Mouse (Mus musculus): ENCODE data around the gene Ttc30a1.
A peak's percentile ranks its signal among the peaks of the same experiment; 100 is the strongest.
"Not testable (repeated sequence)": the region's sequence is repeated elsewhere in the genome, so short reads cannot be mapped to it uniquely, and the experiment has no call there.

The Ttc30a1 gene

DNA sequence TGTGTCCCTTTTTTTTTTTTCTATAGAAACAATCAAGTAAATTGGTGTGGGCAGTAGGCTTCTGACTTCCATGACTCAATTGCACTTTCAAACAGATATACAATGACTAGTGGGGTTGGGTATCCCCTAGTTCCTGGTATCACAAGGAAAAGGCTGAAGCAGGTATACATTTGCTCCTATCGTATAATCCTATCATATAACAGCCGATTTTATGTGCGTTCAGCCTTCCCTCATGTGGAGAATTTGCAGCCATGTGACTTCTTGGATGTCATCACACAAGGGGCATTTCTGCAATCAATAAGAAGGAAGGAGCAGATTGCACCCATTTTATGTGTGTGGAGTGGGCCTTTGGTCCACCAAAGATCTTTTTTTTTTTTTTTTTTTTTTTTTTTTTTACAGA, 1.3 kb upstream of the Ttc30a1 start:
- DNase-seq (ENCODE audit: low spot score in 2 of 2), result no peak

DNA sequence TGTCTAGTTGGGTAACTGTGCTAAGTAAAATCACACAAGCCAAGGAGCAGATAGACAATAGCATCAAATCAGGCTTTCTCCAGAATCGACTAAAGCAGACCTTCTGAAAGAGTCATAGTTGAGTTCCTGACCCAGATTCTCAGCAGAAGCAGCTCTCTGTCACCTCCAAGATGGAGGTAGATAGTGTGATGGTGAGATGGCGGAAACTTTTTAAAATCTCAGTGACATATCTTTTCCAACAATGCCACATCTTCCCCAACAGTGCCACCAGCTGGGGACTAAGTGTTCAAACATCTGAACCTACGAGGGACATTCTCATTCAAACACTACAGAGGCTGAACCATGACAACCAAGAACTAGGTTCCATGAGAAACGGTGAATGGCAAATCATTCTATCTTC, 859 bp upstream of the Ttc30a1 start:
- DNase-seq (ENCODE audit: low spot score in 2 of 2), result no peak

GRCm38 (mm10) chr2:75980933-75981439, 781 bp downstream of the Ttc30a1 start:
- DNase-seq (ENCODE audit: low spot score in 2 of 2), result not testable (repeated sequence)

DNA sequence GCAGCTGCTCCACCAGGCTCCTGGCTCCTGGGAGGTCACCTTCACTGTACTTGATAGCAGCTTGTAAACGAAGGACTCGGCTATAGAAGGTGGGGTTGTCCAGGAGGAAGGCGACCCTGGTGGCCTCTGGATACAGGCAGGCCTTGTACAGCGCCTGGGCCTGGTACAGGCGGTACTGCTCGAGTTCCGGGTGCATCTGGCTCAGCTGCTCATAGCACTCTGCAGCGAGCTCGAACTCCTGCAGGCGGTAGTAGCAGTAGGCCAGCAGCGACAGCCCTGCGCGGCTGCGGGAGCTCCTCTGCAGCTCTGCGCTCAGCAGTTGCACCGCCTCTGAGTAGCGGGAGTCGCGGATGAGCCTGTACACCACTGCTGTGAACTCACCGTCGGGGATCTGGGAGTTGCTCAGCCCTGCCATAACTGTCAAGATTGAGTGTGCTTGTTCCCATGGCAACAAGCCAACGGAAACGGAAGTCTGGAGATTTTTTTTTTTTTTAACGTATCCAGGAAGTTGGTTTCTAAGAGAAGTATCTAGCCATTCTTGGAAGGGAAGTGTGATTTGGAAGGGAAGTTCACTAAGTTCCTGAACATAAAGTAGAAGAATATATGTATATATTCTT, 3.9 kb downstream of the Ttc30a1 start, which contains the start of gene Ttc30a2:
Gene Ttc30a2, minus strand, starts transcription at position 419 of the 617 bp plus-strand sequence.
- DNase-seq (ENCODE audit: low spot score in 2 of 2), result peak; percentile 59 to 61

DNA sequence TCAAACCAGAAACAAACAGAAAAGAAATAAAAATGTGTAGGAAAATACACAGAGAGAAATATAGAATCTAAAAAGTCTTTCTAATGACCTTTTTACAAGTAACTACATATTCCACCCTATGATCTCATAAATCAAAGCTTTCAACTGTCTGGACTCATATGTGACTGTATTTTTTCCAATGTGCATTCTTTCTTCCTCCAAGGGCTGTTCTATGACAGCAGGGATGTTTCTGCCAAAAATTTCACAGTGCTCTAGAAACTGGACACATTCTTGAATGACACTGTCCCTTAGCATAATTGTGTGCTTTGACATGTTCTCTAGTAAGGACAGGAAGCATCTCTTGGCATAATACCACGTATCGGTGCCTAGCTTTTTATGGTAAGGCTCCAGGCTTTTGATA, 5.7 kb downstream of the Ttc30a1 start:
- not testable (repeated sequence) for DNase-seq (ENCODE audit: low spot score in 2 of 2)

DNA sequence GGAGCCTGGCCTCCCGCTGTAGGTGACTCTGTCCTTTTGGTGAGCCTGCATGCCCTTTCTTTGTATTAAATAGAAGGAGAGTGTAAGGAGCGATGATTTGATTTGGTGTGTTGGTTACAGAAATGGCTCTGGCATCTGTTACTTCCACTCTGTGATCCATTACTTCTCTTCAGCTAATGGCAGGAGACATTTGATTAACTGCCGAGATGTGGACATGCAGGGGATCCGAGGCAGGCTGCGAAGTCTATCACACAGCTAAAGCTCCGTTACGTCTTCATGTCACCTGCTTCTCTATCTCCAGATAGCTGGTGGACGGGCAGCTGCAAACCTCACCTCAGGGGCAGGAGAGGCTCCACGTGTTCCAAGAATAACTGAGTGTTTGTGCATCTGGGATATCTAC, 7.6 kb downstream of the Ttc30a1 start:
- no peak for DNase-seq (ENCODE audit: low spot score in 2 of 2)

- peak; percentile 61 to 74 for DNase-seq (ENCODE audit: low spot score in 2 of 2)
Observed at GRCm38 (mm10) chr2:75964972-75965371, 16.8 kb downstream of the Ttc30a1 start.

- peak; percentile 58 to 67 for DNase-seq (ENCODE audit: low spot score in 2 of 2)
Observed at GRCm38 (mm10) chr2:75964512-75964911, 17.3 kb downstream of the Ttc30a1 start.

GRCm38 (mm10) chr2:75964051-75964450, 17.7 kb downstream of the Ttc30a1 start:
- no peak for DNase-seq (ENCODE audit: low spot score in 2 of 2)

GRCm38 (mm10) chr2:75963211-75963840, 18.4 kb downstream of the Ttc30a1 start:
- DNase-seq (ENCODE audit: low spot score in 2 of 2), result no peak

- DNase-seq (ENCODE audit: low spot score in 2 of 2), result peak; percentile 39 to 51
Observed at GRCm38 (mm10) chr2:75960366-75961330, 21.1 kb downstream of the Ttc30a1 start.

DNA sequence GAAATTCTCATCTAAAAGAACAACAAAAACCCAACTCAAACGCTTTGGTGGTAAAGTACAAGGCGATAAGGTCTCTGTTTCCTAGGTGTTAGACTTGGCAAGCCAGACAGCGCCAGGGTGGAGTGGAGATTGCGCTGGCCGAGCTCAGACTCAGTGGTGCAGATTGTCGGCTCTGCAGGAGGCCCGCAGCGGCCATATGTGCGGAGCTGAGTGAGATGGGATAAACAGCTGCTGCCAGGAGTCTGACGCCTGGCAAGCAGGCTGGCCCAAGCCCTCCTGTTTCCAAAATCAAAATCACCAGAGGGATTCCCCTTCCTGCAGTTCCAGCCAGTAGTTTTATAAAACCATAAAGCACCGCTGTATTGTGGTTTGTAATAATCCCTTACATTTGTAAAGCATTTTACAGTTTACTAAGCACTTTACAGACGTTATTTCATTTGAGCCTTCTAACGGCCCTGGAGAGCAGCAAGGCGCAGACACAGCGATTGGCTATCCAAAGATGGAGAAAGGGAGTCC, 21.9 kb downstream of the Ttc30a1 start:
- peak in 1 of 2 experiments; percentile 25 for DNase-seq (ENCODE audit: low spot score in 2 of 2)

DNA sequence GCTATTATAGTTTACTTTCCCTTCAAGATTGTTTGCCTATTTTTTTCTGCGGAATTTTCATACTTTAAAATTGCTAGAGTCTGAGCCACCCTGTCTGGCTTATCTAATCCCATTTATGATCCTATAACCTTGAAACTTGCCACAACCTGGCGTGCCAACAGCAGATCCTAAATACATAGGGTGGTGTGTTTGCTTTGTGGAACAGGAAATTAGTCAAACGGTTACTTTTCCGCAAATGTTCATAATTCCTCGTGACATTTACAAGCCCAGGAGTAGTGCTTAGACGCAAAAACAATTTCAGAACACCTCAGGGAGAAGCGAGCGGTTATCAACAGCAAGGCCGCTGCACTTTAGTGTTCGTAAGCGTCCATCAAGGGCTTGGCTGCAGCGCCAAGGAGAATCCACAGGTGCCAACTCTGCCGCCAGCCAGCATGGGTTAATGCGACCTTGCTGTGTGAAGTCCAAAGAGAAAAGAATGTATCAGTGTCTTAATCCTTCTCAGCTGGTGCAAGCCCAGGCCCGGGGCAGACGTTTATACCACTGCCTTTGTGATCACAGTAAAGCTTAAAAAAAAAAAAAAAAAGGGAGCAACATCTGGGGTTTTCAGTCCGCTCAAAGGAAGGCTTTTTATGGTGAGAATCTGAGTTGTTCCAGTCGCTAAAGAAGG, 22.5 kb downstream of the Ttc30a1 start:
- DNase-seq (ENCODE audit: low spot score in 2 of 2), result peak in 1 of 2 experiments; percentile 25

DNA sequence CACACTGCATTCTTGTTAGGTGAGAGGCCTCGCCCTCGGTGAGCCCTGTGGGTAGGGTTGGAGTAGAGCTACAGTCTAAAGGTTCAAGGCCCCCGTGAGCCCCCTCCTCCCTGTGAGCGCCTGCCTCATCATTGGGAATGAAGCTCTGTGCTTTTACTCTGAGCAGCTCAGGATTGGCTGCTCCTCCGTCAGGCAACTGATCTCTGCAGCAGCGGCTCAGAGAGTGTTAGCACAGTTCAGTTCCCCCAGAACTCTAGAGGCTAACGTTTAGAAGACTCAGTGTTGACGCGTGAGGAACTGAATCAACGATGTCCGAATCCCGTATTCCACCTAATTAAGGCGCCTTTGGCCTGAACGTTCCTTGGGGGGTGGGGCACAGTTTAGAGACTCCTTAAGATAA, 26.1 kb downstream of the Ttc30a1 start:
- DNase-seq (ENCODE audit: low spot score in 2 of 2), result no peak

GRCm38 (mm10) chr2:75953320-75953719, 28.4 kb downstream of the Ttc30a1 start:
- DNase-seq (ENCODE audit: low spot score in 2 of 2), result no peak

DNA sequence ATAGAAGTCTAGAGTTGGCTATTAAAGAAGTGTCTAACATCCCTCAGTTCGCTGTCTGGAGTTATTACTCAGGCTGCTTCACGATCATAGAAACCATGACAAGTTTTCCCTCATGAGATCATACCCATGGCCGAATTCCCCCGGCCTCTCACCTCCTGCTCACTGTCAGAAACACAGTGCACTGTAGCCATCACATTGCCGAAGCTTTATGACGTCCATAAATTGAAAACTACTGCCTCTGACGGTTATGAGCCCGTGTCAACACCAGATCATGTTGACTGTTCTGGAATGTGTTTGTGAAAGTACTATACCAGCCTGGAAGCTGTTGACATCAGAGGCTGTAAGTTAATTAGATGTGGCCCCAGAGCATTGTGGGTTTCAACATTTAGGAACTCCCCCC, 31.1 kb downstream of the Ttc30a1 start:
- no peak for DNase-seq (ENCODE audit: low spot score in 2 of 2)

DNA sequence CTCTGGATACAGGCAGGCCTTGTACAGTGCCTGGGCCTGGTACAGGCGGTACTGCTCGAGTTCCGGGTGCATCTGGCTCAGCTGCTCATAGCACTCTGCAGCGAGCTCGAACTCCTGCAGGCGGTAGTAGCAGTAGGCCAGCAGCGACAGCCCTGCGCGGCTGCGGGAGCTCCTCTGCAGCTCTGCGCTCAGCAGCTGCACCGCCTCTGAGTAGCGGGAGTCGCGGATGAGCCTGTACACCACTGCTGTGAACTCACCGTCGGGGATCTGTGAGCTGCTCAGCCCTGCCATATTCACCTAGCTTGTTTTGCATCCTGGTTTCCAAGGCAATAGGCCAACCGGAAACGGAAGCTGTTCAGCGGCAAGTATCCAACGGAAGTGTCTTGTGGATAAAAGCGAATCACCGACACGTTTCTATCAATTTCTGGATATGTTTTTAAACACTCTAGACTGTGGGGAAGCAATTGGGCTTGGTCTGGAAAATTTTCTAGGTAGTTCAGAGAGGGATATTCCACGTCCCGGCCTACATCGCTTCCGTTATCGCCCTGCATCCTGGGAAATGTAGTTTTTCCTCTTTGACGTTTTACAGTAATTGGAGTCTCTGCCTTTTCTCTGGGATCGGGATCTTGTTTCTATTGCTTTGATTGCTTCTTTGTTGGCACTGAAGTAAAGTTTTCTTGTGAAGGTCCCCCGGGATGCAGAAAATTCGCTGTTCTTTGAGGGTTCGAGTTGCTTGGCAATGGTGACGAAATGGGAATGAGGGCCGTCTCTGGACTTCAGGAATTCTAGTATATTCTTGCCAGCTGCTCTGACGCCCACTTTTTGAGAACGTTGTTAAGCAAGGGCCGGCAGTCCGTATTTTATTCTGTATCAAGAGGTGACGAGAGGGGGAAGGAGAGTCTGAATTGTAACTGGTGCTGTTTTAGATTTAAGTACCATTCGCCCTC, 43.4 kb downstream of the Ttc30a1 start, which contains the start of gene Ttc30b:
Gene Ttc30b, minus strand, starts transcription at position 469 of the 947 bp plus-strand sequence.
- peak; percentile 68 to 86 for DNase-seq (ENCODE audit: low spot score in 2 of 2)

GRCm38 (mm10) chr2:75937520-75938116, 44.1 kb downstream of the Ttc30a1 start:
- DNase-seq (ENCODE audit: low spot score in 2 of 2), result peak; percentile 29 to 57

DNA sequence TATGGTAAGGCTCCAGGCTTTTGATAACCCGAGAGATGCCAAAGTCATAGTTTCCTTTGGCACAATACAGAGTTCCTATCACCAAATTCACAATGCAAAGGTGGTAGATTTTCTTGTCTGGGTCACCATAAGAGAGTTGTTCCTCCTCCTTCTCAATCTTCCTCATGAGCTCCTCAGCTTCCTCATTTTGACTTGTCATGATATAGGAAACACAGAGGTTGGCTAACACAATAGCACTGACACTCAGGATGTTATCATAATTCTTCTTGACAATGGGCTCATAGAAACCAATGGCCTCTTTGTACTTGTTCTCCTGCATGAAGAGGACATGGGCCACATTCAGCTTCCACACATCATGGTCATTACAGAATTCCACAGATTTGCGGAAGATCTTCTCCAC, 45.1 kb downstream of the Ttc30a1 start:
- not testable (repeated sequence) for DNase-seq (ENCODE audit: low spot score in 2 of 2)

DNA sequence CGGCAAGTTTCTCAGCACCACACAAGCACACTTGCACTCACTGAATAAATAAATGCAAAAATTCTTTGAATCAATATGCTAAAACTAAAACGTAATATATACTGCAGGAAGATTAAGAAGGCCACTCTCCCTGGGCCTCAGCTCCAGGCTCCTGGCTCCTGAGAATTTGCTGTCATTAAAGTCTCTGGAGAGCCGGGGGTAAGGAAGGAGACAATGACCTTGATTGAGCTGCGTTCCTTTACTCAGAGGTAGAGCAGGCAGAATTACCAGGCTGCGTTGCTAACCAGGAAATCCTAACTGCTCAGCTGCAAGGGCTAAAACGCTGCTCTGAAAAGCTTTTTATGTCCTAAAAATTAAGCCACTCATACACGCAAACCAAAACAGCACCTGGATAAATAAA, 48.2 kb downstream of the Ttc30a1 start:
- no peak for DNase-seq (ENCODE audit: low spot score in 2 of 2)
